Mouse (Mus musculus): Measurements from ENCODE around the gene Tacc2.

DNA sequence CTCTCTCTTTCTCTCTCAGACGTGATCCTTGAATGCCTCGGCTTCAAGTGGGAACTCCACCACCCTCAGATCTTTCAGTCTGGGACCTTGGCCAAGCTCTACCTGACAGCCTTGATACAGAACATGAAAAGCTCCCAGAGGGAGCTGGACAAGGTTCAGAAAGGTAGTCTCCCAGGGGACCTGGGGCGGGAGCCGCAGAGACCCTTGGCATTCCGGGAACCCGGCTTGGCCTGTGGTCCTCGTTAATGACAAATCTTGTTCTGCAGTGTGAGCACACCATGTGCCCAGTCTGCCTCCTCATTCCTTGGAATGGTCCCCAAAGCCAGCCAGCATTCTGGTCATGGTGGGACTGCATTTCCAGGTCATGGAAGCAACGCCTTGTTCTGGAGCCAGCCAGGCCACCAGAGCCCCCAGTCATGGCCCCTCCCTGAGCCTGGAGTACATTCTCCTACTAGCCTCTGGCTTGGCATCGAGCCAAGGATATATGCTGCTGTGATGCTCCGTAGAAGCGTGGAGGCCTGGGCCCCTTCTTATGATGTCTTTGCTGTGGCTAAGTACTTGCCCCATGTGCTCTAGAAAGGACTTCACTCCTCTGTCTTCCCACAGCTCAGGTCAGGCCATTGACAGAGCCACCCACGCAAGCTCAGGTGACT is 208.8 kb downstream of the Tacc2 start:
- TF ChIP-seq CTCF (IDR thresholded peaks at IDR 0.05), result no peak
- TF ChIP-seq EP300 (IDR thresholded peaks at IDR 0.05), result no peak
